Mouse (Mus musculus) midbrain, embryonic 15.5 days (tissue): ENCODE data around the gene Rhobtb1. TPM values are rescaled to one million over a fixed set of nuclear protein-coding genes. Genes with fewer than 3 reads are reported as not detected.

Experiments
- ATAC-seq: fragments of 200-750 bp; cut with Nextera tagmentation; replicated peaks from 2 replicates; pipeline ENCODE4 v1.8.0; 2017; ENCODE audit warnings: moderate TSS enrichment
- H3K27ac ChIP-seq: fragments of 300-500 bp; sonication (generic); 2 replicates; pipeline ENCODE4 v1.5.1; 2015; ENCODE audit warnings: mild to moderate bottlenecking, inconsistent platforms
- H3K27me3 ChIP-seq: fragments of 300-500 bp; sonication (generic); replicated peaks from 2 replicates; pipeline ENCODE4 v1.6.1; 2015; ENCODE audit warnings: inconsistent platforms
- H3K36me3 ChIP-seq: fragments of 300-500 bp; sonication (generic); replicated peaks from 2 replicates; pipeline ENCODE4 v1.6.1; 2015; ENCODE audit warnings: inconsistent platforms
- H3K4me1 ChIP-seq: fragments of 300-500 bp; sonication (generic); 2 replicates; pipeline ENCODE4 v1.6.1; 2015; ENCODE audit warnings: inconsistent platforms
- H3K4me2 ChIP-seq: fragments of 300-500 bp; sonication (generic); 2 replicates; pipeline ENCODE4 v1.6.1; 2015; ENCODE audit warnings: inconsistent platforms, mild to moderate bottlenecking, moderate library complexity
- H3K4me3 ChIP-seq: fragments of 300-500 bp; sonication (generic); 2 replicates; pipeline ENCODE4 v1.5.1; 2015; ENCODE audit warnings: mild to moderate bottlenecking, inconsistent platforms
- H3K9ac ChIP-seq: fragments of 300-500 bp; sonication (generic); 2 replicates; pipeline ENCODE4 v1.6.1; 2015; ENCODE audit warnings: mild to moderate bottlenecking, inconsistent platforms
- H3K9me3 ChIP-seq: fragments of 300-500 bp; sonication (generic); 2 replicates; pipeline ENCODE4 v1.6.1; 2016; ENCODE audit warnings: inconsistent platforms
- WGBS: fragments of 180-500 bp; shearing (Covaris S2); methylation state at CpG from one replicate; pipeline ENCODE4 v1.1.7; 2015; ENCODE audit warnings: mixed read lengths; 5-methylcytosine and 5-hydroxymethylcytosine counted together
- polyA plus RNA-seq: library from polyadenylated mRNA; unstranded; fragments of >200 nt; fragmentation: Nextera tagmentation; extraction: Ambion mirVana; gene quantifications from 2 replicates; pipeline ENCODE4 v1.2.1, GENCODE M21; 2015

Gene Rhobtb1
- polyA plus RNA-seq: 17.7 and 20.9 TPM in 2 replicates

DNA sequence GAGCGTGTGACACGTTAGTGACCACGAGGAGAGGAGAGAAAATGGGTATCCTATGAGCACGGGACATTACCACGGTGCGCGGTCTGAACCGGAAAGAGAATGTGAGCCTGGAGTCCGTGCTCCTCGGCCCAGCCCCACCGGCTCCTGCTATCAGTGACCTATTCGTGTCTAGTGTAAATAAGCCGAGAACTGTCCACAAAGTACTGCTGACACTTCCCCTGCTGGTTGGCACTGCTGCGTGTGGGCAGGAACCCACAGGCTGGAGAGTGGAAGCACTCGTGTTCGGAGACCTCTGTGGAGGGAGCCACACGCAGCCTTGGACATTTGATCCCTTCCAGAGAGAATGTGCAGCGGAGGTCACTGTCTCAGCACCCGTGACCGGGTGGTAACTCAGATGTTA is at the start of gene Rhobtb1:
TSS of gene Rhobtb1 (plus strand) at position 390 of the 400 bp plus-strand sequence.
- Histone ChIP-seq H3K9ac (no peak within 1 kb of the TSS), H3K27ac (no peak within 1 kb of the TSS), H3K27me3 (no peaks in the 10 kb centered on the region), H3K4me2 (no peak within 1 kb of the TSS), H3K36me3 (no peaks in the 10 kb centered on the region), H3K4me1 (no peaks in the 10 kb centered on the region), H3K9me3 (no peaks in the 10 kb centered on the region), H3K4me3 (no peak within 1 kb of the TSS)
- WGBS: 89% methylated on average over 20 of the region's 20 CpGs
- no peak for ATAC-seq

DNA sequence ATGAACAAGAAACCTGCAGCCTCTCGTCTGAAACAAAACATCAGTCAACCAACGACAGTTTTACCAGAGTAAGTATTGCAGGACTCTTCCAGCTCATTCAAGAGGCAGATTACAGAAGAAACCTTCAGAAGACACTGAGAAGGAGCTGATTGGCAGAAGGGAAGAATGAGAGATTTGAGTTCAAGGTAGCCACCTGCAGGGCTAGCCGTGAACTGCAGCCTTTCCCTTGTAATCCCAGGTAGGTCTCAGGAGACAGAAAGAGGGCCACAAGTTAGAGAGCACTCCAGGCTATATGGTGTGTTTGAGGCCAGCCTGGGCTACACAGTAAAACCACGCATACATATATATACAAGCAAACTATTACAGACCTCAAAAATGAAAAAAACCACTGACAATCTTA is 49.2 kb upstream of the Rhobtb1 start:
- ATAC-seq: no peak
- no peak overlapping the region for H3K9ac ChIP-seq
- 82% methylated on average over 4 of the region's 4 CpGs for WGBS
- no peak overlapping the region for H3K27ac ChIP-seq
- no peaks in the 10 kb centered on the region for H3K36me3 ChIP-seq
- no peak overlapping the region for H3K4me3 ChIP-seq
- no peaks in the 10 kb centered on the region for H3K4me1 ChIP-seq
- no peaks in the 10 kb centered on the region for H3K27me3 ChIP-seq
- no peaks in the 10 kb centered on the region for H3K9me3 ChIP-seq
- no peak overlapping the region for H3K4me2 ChIP-seq

DNA sequence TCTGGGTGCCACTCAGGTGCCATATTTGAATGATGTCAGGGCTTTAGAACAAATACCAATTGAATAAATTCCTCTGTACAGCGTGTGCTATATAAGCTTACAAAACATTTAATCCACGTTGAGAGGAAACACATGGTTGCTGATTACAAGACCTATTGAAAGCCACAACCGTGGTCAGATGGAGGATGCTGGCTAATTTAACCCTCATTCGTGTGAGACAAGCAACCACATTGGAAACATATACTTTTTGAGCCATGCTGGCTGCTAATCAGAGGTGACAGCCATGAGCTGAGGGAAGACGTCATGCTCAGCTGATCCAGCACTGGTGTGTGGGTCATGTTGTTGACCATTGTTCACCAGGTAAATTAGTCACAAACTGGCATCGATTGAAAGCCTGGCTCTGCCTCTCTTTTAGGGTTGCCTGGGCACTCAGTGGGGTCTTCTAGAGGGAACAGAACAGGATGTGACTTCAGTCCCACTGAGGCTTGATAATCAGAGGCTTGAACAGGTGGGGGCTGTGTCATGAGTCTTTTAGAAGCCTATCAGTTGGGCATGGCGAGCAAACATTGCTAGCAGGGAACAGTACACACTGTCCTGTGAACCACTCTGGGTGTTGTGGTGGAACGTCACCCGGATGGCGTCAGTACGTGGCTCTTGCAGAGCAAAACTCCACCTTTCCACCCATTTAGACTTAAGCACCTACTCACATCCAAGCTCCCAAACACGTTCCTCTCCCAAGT is 46.9 kb upstream of the Rhobtb1 start:
- H3K4me3 ChIP-seq: no peak overlapping the region
- H3K27me3 ChIP-seq: no peaks in the 10 kb centered on the region
- 81% methylated on average over 12 of the region's 12 CpGs for WGBS
- no peak overlapping the region for H3K4me2 ChIP-seq
- H3K4me1 ChIP-seq: no peaks in the 10 kb centered on the region
- ATAC-seq: no peak
- H3K36me3 ChIP-seq: no peaks in the 10 kb centered on the region
- H3K9ac ChIP-seq: no peak overlapping the region
- H3K9me3 ChIP-seq: no peaks in the 10 kb centered on the region
- H3K27ac ChIP-seq: no peak overlapping the region

DNA sequence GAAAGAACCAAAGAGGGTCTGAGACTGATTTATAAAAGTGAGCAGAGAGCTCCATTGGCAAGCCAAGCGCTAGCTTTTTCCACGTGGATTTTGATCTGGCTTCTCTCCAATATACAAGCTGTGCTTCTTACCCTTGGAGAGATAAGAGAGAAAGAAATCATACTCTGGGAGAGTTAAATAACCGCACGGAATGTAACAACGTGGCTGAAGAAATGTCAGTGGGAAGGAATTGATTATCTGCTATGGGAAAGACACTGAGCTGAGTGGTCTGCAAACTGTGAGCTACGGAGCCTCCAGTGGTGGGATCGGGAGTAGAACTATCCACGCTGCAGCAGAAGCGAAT is 46.4 kb upstream of the Rhobtb1 start:
- Histone ChIP-seq H3K4me2 (no peak overlapping the region), H3K4me1 (no peaks in the 10 kb centered on the region), H3K27ac (no peak overlapping the region), H3K9ac (no peak overlapping the region), H3K9me3 (no peaks in the 10 kb centered on the region), H3K4me3 (no peak overlapping the region), H3K27me3 (no peaks in the 10 kb centered on the region), H3K36me3 (no peaks in the 10 kb centered on the region)
- no peak for ATAC-seq
- 79% methylated on average over 9 of the region's 9 CpGs for WGBS

DNA sequence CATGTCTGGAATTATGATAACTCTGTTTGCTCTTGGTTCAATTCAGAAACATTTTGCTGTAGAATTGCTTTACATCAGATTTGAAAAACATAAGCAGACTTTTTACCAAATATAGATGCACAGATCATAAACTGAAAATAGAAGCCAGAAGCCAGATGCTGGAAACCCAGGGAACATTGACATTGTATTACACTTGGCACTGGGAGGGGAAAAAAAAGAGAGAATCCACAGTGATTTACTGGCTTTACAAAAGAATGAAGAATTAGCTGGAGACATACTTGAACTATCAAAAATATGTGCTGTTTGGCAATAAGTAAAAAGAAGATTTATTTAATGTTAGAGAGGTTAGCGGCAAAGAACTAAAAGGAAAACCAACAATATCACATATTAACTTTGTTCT is 44.4 kb upstream of the Rhobtb1 start:
- H3K27ac ChIP-seq: no peak overlapping the region
- no peaks in the 10 kb centered on the region for H3K9me3 ChIP-seq
- H3K27me3 ChIP-seq: no peaks in the 10 kb centered on the region
- WGBS: 91% methylated on average over 1 of the region's 1 CpGs
- no peaks in the 10 kb centered on the region for H3K4me1 ChIP-seq
- H3K4me3 ChIP-seq: no peak overlapping the region
- H3K9ac ChIP-seq: no peak overlapping the region
- ATAC-seq: no peak
- no peak overlapping the region for H3K4me2 ChIP-seq
- no peaks in the 10 kb centered on the region for H3K36me3 ChIP-seq

DNA sequence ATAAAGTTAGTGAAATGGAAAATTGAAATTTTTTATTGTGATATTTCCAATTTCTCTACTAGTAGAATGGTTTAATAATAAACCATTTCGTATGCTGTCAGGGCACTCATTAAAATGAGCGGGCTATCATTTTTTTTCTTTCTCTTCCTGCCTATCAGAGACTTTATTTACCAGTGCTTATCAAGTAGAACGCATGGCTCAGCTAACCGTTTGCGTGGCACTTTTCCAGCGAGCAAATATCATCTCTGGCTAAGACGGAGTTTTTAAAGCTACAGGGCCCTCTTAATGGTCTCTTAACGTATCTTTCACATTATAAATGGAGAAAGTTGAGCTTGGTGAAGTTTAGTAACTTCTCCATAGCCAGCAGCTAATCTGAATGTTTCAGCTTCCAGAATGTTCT is 44.0 kb upstream of the Rhobtb1 start:
- Histone ChIP-seq H3K4me3 (no peak overlapping the region), H3K4me2 (no peak overlapping the region), H3K27me3 (no peaks in the 10 kb centered on the region), H3K4me1 (no peaks in the 10 kb centered on the region), H3K9me3 (no peaks in the 10 kb centered on the region), H3K36me3 (no peaks in the 10 kb centered on the region), H3K9ac (no peak overlapping the region), H3K27ac (no peak overlapping the region)
- WGBS: 68% methylated on average over 8 of the region's 8 CpGs
- no peak for ATAC-seq

DNA sequence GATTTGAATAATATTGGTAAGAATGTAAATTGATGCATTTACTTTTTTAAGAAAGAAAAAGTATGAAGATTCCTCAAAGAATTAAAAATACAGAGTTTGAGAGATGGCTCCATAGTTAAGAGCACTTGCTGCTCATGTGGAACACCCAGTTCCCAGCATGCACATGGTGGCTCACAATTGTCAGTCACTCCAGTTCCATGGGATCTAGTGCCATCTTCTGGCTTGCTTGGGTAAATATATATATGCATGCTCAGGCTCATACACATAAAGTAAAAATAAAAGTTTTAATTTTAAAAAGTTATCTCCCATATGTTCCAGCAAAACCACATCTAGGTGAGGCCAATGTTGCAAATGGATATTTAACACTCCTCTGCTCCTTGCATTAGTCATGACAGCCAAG is 36.9 kb upstream of the Rhobtb1 start:
- Histone ChIP-seq H3K27ac (no peak overlapping the region), H3K4me2 (no peak overlapping the region), H3K36me3 (no peaks in the 10 kb centered on the region), H3K4me3 (no peak overlapping the region), H3K27me3 (no peaks in the 10 kb centered on the region), H3K9ac (no peak overlapping the region), H3K4me1 (no peaks in the 10 kb centered on the region), H3K9me3 (no peaks in the 10 kb centered on the region)
- no peak for ATAC-seq

DNA sequence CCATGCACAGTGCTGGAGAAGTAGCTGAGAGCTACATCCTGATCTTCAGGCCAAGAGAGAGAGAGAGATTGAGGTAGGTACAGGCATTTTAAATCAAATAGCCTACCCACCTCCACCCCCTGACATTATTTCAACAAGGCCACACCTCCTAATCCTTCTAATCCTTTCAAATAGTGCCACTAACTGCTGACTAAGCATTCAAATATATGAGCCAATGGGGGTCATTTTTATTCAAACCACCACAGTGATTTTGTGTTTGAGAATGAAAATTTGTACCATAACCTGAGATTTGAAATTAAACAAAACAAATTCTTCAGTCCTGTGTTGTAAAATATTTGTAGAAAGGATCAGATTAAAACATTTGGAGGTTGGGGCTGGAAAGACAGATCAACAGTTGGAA is 33.2 kb upstream of the Rhobtb1 start:
- no peak overlapping the region for H3K27ac ChIP-seq
- no peak overlapping the region for H3K4me3 ChIP-seq
- ATAC-seq: no peak
- H3K36me3 ChIP-seq: no peaks in the 10 kb centered on the region
- H3K4me1 ChIP-seq: no peaks in the 10 kb centered on the region
- H3K27me3 ChIP-seq: no peaks in the 10 kb centered on the region
- no peak overlapping the region for H3K9ac ChIP-seq
- no peak overlapping the region for H3K4me2 ChIP-seq
- no peaks in the 10 kb centered on the region for H3K9me3 ChIP-seq

DNA sequence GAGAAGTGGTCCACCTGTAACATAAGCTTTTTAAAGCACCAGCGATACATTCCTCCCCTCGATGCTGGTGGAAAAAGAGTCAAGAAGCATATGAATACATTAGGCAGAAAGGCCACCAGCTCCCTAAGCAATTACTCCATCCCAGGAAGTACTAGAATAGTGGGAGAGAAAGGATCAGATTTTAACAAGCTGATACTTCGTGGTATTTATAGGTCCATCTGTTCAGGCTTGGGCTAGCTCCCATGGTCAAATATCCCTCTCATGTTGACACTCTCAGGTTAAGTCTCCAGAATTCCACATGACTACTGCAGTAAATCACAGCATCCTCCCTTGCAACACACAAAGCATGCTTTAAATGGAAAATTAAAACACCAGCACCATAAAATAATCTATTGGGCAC is 32.3 kb upstream of the Rhobtb1 start:
- no peaks in the 10 kb centered on the region for H3K4me1 ChIP-seq
- no peak overlapping the region for H3K27ac ChIP-seq
- WGBS: 83% methylated on average over 3 of the region's 3 CpGs
- H3K4me3 ChIP-seq: no peak overlapping the region
- no peak overlapping the region for H3K9ac ChIP-seq
- no peaks in the 10 kb centered on the region for H3K36me3 ChIP-seq
- no peak overlapping the region for H3K4me2 ChIP-seq
- no peak for ATAC-seq
- no peaks in the 10 kb centered on the region for H3K9me3 ChIP-seq
- H3K27me3 ChIP-seq: no peaks in the 10 kb centered on the region

DNA sequence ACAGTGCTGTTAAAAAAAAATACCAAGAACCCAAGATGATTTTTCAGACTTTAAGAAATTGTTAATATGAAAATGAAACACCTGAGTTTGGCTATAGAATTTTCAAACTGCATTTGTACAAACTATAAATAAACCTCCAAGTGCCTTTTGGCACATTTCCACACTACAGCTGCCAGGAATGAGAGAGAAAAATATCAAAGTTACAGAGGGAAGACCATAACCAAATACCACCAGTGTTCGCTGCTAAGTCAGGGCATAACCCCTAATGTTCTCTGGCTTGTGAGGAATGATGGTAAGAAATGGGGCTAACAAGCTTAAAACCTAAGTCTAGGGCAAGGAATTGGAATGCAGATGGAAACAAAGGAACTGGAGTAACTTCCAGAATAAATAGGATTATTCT is 31.8 kb upstream of the Rhobtb1 start:
- Histone ChIP-seq H3K4me2 (no peak overlapping the region), H3K27ac (no peak overlapping the region), H3K4me1 (no peaks in the 10 kb centered on the region), H3K9me3 (no peaks in the 10 kb centered on the region), H3K9ac (no peak overlapping the region), H3K36me3 (no peaks in the 10 kb centered on the region), H3K4me3 (no peak overlapping the region), H3K27me3 (no peaks in the 10 kb centered on the region)
- 83% methylated on average over 1 of the region's 1 CpGs for WGBS
- ATAC-seq: no peak

DNA sequence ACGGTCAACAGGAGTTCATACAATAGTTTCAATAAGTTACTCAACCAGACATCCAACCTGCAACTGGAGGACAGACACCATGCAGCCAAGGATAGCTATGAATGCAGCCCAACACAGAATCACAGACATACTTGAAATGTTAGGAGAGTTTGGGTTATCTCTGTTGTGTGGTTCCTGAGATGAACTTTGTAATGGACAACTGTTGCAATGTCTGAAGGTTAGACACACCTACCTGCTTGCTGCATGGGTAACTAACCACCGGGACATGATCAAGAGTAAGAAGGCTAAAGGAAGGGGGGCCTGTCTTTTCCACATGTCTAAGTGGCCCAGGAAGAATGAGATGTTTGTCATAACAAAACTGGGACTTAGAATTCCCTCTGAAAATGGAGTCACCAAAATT is 24.7 kb upstream of the Rhobtb1 start:
- Histone ChIP-seq H3K4me1 (no peaks in the 10 kb centered on the region), H3K4me2 (no peak overlapping the region), H3K27me3 (no peaks in the 10 kb centered on the region), H3K9ac (no peak overlapping the region), H3K27ac (no peak overlapping the region), H3K4me3 (no peak overlapping the region), H3K9me3 (no peaks in the 10 kb centered on the region), H3K36me3 (no peaks in the 10 kb centered on the region)
- WGBS: 94% methylated on average over 2 of the region's 2 CpGs
- ATAC-seq: no peak

DNA sequence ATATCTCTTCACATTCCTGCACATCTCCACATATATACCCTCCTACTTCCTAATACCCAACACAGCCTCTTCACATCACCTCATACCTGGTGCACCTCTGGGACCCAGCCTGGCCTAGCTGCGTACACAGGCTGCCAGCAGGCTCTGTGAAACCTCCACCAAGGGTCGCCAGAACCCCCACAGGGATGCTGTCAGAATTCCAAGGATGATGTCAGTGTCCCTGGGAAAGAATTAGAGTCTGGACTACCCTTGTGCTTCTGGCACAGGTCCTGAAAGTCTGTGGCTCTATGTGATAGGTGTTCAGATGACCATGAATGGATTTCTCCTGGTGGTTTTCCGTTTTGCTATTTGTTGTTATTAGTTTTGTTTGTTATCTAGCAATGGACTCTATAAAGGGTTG is 22.7 kb upstream of the Rhobtb1 start:
- H3K9ac ChIP-seq: no peak overlapping the region
- no peaks in the 10 kb centered on the region for H3K9me3 ChIP-seq
- no peak overlapping the region for H3K27ac ChIP-seq
- H3K27me3 ChIP-seq: no peaks in the 10 kb centered on the region
- ATAC-seq: no peak
- WGBS: 87% methylated on average over 3 of the region's 3 CpGs
- H3K4me3 ChIP-seq: no peak overlapping the region
- H3K36me3 ChIP-seq: no peaks in the 10 kb centered on the region
- H3K4me1 ChIP-seq: no peaks in the 10 kb centered on the region
- no peak overlapping the region for H3K4me2 ChIP-seq

DNA sequence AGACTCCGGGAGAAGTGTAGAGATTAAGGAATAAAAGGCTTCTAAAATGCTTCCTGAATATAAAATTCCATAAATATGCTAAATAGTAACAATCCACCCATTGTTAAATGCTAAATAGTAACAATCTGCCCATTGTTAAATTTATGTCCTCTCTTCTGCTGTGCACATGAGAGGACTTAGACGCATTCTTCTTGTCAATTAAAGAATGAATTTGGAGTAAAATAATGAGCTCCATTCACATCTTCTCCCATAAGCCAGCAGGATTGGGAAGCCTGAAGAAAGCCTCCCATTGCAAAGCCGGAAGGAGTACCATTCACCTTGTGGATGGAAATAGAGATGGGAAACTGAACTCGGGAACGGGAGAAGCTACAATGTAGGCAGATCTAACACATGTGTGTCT is 20.6 kb upstream of the Rhobtb1 start:
- no peaks in the 10 kb centered on the region for H3K9me3 ChIP-seq
- H3K4me3 ChIP-seq: no peak overlapping the region
- H3K4me2 ChIP-seq: no peak overlapping the region
- no peaks in the 10 kb centered on the region for H3K36me3 ChIP-seq
- no peak overlapping the region for H3K9ac ChIP-seq
- WGBS: 42% methylated on average over 5 of the region's 5 CpGs
- no peaks in the 10 kb centered on the region for H3K27me3 ChIP-seq
- no peak overlapping the region for H3K27ac ChIP-seq
- ATAC-seq: no peak
- H3K4me1 ChIP-seq: no peaks in the 10 kb centered on the region
